In genomic region chr17:86521252-86521651, GRCm38 (mm10) we compare ENCODE assay signal across 12 mouse cellular contexts. TPM values are rescaled to one million over a fixed set of nuclear protein-coding genes. Genes with fewer than 3 reads are reported as not detected.
"Had no signal": no experiment of that assay in that cellular context is flagged by ENCODE, and none has a peak within 500 bp of the region (broad histone marks: within the 10 kb centered on the region; RNA-seq: fewer than 3 reads in every experiment).

No protein-coding gene starts in this region.

- DNase-seq: kidney, postnatal 14 days; lung, embryonic 14.5 days; lung, postnatal 10 days; lung, postnatal 4 days; right cerebral cortex, postnatal 25 days; thymus, postnatal 4 days had no signal

RNA-seq across cellular contexts. Expression of gene Gm10309, which starts 16.2 kb away (rescaled TPM):
- total RNA-seq: layer of hippocampus, postnatal 25 days; left cerebral cortex, adult 2 months; left cerebral cortex, postnatal 14 days; megakaryocyte, adult 5-6 weeks; monocyte, adult 5-6 weeks; neutrophil, adult 5-6 weeks had no signal
